Mouse (Mus musculus) spleen, adult 2 months (tissue): Measurements from ENCODE around the gene Rhox4c.
"Not testable (repeated sequence)": the region's sequence is repeated elsewhere in the genome, so short reads cannot be mapped to it uniquely, and the experiment has no call there.

Experiments
- CTCF ChIP-seq: fragments of 200-500 bp; IDR thresholded peaks from 2 replicates; pipeline ENCODE4 v1.5.1; 2011; ENCODE audit warnings: mild to moderate bottlenecking, inconsistent platforms; ENCODE audit not compliant: insufficient read depth, insufficient read length, insufficient replicate concordance; ENCODE audit errors: extremely low read depth
- POLR2A ChIP-seq: fragments of 200-500 bp; IDR thresholded peaks from 2 replicates; pipeline ENCODE4 v1.6.1; 2011; ENCODE audit warnings: low read depth, low read length, inconsistent platforms

DNA sequence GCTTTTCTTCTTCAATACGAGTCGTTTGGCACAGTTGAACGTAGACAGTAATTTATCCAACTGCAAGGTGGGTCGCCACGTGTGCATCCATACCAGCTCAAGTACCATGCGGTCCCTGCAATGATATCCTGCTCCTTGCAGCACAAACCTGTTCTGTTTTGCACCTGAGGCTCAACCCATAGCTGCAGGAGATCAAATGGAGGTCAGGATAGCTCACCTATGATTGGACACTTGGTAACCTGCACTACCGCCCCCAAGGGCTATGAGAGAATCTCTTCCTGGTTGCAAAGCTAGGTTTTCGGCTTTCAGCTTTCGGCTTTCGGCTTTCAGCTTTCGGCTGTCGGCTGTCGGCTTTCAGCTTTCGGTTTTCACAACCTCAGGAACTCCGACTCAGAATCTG, 47.9 kb upstream of the Rhox4c start, which contains the start of gene Rhox4b:
- TF ChIP-seq POLR2A, CTCF: not testable (repeated sequence)
